Mouse (Mus musculus) G1E (cell line): Measurements from ENCODE around the gene Gm21973. TPM values are rescaled to one million over a fixed set of nuclear protein-coding genes. Genes with fewer than 3 reads are reported as not detected.

Experiments
- ATAC-seq: 2 replicates; pipeline ENCODE4 v1.8.0; 2016; ENCODE audit warnings: mild to moderate bottlenecking; ENCODE audit not compliant: insufficient number of reproducible peaks, poor library complexity, low FRiP score, severe bottlenecking; ENCODE audit errors: extremely low read depth
- DNase-seq: peaks from one replicate; pipeline ENCODE4 v3.0.0; 2012; ENCODE audit warnings: low spot score
- H3K27me3 ChIP-seq: 2 replicates; pipeline ENCODE4 v1.6.1; 2012; ENCODE audit warnings: mild to moderate bottlenecking, low read length, inconsistent platforms; ENCODE audit not compliant: insufficient read depth
- H3K36me3 ChIP-seq: replicated peaks from 2 replicates; pipeline ENCODE3; 2012; ENCODE audit warnings: mild to moderate bottlenecking, inconsistent platforms
- H3K4me1 ChIP-seq: 2 replicates; pipeline ENCODE4 v1.6.1; 2012; ENCODE audit warnings: low read depth, low read length, inconsistent platforms, mixed read lengths; ENCODE audit not compliant: insufficient read depth
- H3K4me3 ChIP-seq: 2 replicates; pipeline ENCODE4 v1.5.1; 2012; ENCODE audit warnings: low read depth, mild to moderate bottlenecking, inconsistent platforms, low read length, moderate library complexity, mixed read lengths
- H3K9me3 ChIP-seq: replicated peaks from 2 replicates; pipeline ENCODE4 v1.6.1; 2012; ENCODE audit warnings: inconsistent platforms
- CTCF ChIP-seq: IDR thresholded peaks from 2 replicates; pipeline ENCODE4 v1.5.1; 2012; ENCODE audit warnings: low read depth, low read length, inconsistent platforms, mixed read lengths
- GATA1 ChIP-seq: IDR thresholded peaks from 2 replicates; pipeline ENCODE4 v1.6.1; 2012; ENCODE audit warnings: borderline replicate concordance, low read length, inconsistent platforms, mixed read lengths
- GATA2 ChIP-seq: IDR thresholded peaks from 2 replicates; pipeline ENCODE4 v1.6.1; 2012; ENCODE audit warnings: low read depth, low read length, inconsistent platforms, borderline replicate concordance
- POLR2AphosphoS5 ChIP-seq: IDR thresholded peaks from 2 replicates; pipeline ENCODE4 v1.6.1; 2012; ENCODE audit warnings: low read depth, low read length, inconsistent platforms; ENCODE audit not compliant: insufficient replicate concordance
- TAL1 ChIP-seq: conservative IDR thresholded peaks from 2 replicates; pipeline ENCODE4 v1.6.1; 2012; ENCODE audit warnings: low read depth, low read length, inconsistent platforms, mixed read lengths
- polyA plus RNA-seq: library from polyadenylated mRNA; stranded (reverse); fragments of >175 nt; gene quantifications from 2 replicates; pipeline ENCODE4 v1.2.3, GENCODE M21; 2012
- total RNA-seq, 2 experiments: library from RNA; stranded (forward) in 1 of 2; stranded (reverse) in 1 of 2; fragments of 200-1000 nt in 1 of 2; fragments of >200 nt in 1 of 2; fragmentation: Nextera tagmentation in 1 of 2; gene quantifications; 2 replicates each; pipeline ENCODE4 v1.2.3; 2014 to 2017

Gm21973 gene
- total and polyA plus RNA-seq, 3 experiments: not detected

GRCm38 (mm10) chr15:10379757-10380458, 54.7 kb downstream of the Gm21973 start:
- no peak for DNase-seq

GRCm38 (mm10) chr15:10387263-10387662, 62.1 kb downstream of the Gm21973 start:
- no peak for ATAC-seq

More at GRCm38 (mm10) chr15:10379757-10380458, 54.7 kb downstream of the Gm21973 start:
- no peak for ATAC-seq
- Histone ChIP-seq H3K9me3 (no peaks in the 10 kb centered on the region), H3K4me3 (no peak overlapping the region), H3K36me3 (no peaks in the 10 kb centered on the region), H3K4me1 (no peaks in the 10 kb centered on the region), H3K27me3 (no peaks in the 10 kb centered on the region)
- TF ChIP-seq GATA2: no peak
- no peak for TF ChIP-seq POLR2AphosphoS5
- no peak for TF ChIP-seq TAL1
- no peak for TF ChIP-seq GATA1
- no peak for TF ChIP-seq CTCF

GRCm38 (mm10) chr15:10399795-10400194, 74.6 kb downstream of the Gm21973 start:
- no peak for ATAC-seq
- TF ChIP-seq POLR2AphosphoS5: no peak
- no peak for TF ChIP-seq GATA2
- TF ChIP-seq GATA1: no peak
- no peak for TF ChIP-seq TAL1
- no peak for TF ChIP-seq CTCF
- no peaks in the 10 kb centered on the region for H3K9me3 ChIP-seq
- H3K36me3 ChIP-seq: no peaks in the 10 kb centered on the region
- H3K4me3 ChIP-seq: no peak overlapping the region
- H3K4me1 ChIP-seq: no peaks in the 10 kb centered on the region
- DNase-seq: no peak
- H3K27me3 ChIP-seq: no peaks in the 10 kb centered on the region; the same call in 1 of the 2 replicates

More at GRCm38 (mm10) chr15:10387263-10387662, 62.1 kb downstream of the Gm21973 start:
- H3K9me3 ChIP-seq: no peaks in the 10 kb centered on the region
- H3K4me1 ChIP-seq: no peaks in the 10 kb centered on the region
- no peaks in the 10 kb centered on the region for H3K36me3 ChIP-seq
- TF ChIP-seq TAL1 (no peak), GATA2 (no peak), POLR2AphosphoS5 (no peak), GATA1 (no peak), CTCF (no peak)
- no peak for DNase-seq
- no peak overlapping the region for H3K4me3 ChIP-seq
- H3K27me3 ChIP-seq: no peaks in the 10 kb centered on the region

- ATAC-seq: no peak
- Histone ChIP-seq H3K36me3 (no peaks in the 10 kb centered on the region), H3K27me3 (no peaks in the 10 kb centered on the region; the same call in 1 of the 2 replicates), H3K4me1 (no peaks in the 10 kb centered on the region), H3K9me3 (no peaks in the 10 kb centered on the region), H3K4me3 (no peak overlapping the region)
- no peak for TF ChIP-seq GATA2
- TF ChIP-seq CTCF: no peak
- no peak for TF ChIP-seq TAL1
- TF ChIP-seq POLR2AphosphoS5: no peak
- no peak for DNase-seq
These were observed 75.2 kb downstream of the Gm21973 start for GRCm38 (mm10) chr15:10400415-10400814.

GRCm38 (mm10) chr15:10409842-10410241, 84.7 kb downstream of the Gm21973 start:
- no peaks in the 10 kb centered on the region for H3K36me3 ChIP-seq
- no peaks in the 10 kb centered on the region for H3K4me1 ChIP-seq
- no peaks in the 10 kb centered on the region for H3K9me3 ChIP-seq
- no peak for TF ChIP-seq TAL1
- no peak for TF ChIP-seq POLR2AphosphoS5
- no peak for TF ChIP-seq GATA1
- TF ChIP-seq GATA2: no peak
- no peak for TF ChIP-seq CTCF
- ATAC-seq (no peak), DNase-seq (no peak)
- no peak overlapping the region for H3K4me3 ChIP-seq
- H3K27me3 ChIP-seq: no peaks in the 10 kb centered on the region

GRCm38 (mm10) chr15:10410881-10411280, 85.7 kb downstream of the Gm21973 start:
- no peak for ATAC-seq
- no peak for TF ChIP-seq POLR2AphosphoS5
- TF ChIP-seq CTCF: no peak
- no peak for TF ChIP-seq GATA1
- no peak for TF ChIP-seq TAL1
- TF ChIP-seq GATA2: no peak
- Histone ChIP-seq H3K27me3 (no peaks in the 10 kb centered on the region), H3K4me3 (no peak overlapping the region), H3K9me3 (no peaks in the 10 kb centered on the region), H3K36me3 (no peaks in the 10 kb centered on the region), H3K4me1 (no peaks in the 10 kb centered on the region)
- DNase-seq: no peak
